Mouse (Mus musculus): ENCODE results near the gene Qars.

The Qars gene

GRCm38 (mm10) chr9:108486973-108487530 is 20.5 kb upstream of the Qars start:
- DNase-seq (ENCODE audit: low read depth, low spot score), result no peak

GRCm38 (mm10) chr9:108488403-108488802 is 19.1 kb upstream of the Qars start:
- no peak for DNase-seq (ENCODE audit: low read depth, low spot score)

GRCm38 (mm10) chr9:108489215-108489614 is 18.3 kb upstream of the Qars start:
- DNase-seq (ENCODE audit: low read depth, low spot score), result no peak

DNA sequence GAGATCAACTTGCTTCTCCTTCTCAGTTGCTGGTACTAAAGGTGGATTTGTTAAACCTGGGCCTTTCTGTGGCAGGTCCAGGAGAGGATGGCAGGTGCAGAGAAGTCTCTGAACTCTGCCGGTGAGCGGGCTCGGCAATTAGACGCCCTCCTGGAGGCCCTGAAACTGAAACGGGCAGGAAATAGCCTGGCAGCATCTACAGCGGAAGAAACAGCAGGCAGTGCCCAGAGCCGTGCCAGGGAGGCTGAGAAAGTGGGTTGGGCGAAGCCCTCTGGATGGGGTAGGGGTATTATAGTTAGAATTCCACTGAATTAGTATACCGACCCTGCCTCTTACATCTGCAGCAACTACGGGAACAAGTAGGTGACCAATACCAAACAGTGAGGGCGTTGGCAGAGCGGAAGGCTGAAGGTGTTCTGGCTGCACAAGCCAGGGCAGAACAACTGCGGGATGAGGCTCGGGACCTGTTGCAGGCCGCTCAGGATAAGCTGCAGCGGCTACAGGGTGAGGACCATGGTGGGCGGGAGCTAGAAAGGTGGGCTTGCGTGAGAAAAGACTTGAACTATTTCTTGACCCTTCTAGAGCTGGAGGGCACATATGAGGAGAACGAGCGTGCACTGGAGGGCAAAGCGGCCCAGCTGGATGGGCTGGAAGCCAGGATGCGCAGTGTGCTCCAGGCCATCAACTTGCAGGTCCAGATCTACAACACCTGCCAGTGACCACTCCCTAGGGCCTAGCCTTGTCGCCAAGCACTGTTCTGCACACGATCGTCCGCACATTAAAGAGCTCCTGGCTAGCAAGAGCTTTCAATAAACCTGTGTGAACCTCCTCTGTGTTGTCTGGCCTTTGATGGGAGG is 17.6 kb upstream of the Qars start:
- DNase-seq (ENCODE audit: low read depth, low spot score), result no peak

GRCm38 (mm10) chr9:108490559-108491285 is 16.8 kb upstream of the Qars start, which contains the start of gene Usp19:
TSS of gene Usp19 (plus strand) at chr9:108490602.
- peak; percentile 97 for DNase-seq (ENCODE audit: low read depth, low spot score)

GRCm38 (mm10) chr9:108491286-108491580 is 16.3 kb upstream of the Qars start:
- DNase-seq (ENCODE audit: low read depth, low spot score), result no peak

DNA sequence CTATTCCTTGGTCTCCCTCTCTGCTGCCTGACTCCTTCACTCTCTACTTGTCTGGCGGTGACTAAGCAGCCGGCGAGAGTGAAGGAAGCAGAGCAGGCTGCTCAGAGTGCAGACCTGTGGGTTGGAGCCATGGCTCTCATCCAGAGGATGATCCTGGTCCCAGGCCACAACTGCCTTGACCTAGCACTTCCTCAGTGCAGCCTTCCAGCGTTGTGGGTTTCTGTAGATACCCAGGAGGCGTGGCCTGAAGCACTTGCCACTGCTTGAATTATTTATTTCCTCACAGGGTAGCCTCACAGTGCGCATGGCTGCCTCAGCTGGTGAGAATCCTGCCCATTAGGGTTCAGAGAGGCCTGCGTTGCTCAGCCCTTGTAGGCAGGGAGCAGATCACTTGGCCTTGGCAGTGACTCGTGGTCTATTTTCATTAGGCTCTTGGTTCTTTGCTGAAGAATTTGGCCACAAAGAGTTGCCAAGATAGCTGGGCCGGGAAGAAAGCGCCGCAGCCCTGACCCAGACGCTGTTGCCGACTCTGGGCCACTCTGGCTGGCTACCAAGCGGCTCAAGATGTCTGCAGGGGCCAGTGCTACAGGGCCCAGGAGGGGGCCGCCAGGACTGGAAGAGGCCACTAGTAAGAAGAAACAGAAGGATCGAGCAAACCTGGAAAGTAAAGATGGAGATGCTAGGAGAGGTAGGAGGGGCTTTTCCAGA is 15.3 kb upstream of the Qars start:
- peak; percentile 64 for DNase-seq (ENCODE audit: low read depth, low spot score)

DNA sequence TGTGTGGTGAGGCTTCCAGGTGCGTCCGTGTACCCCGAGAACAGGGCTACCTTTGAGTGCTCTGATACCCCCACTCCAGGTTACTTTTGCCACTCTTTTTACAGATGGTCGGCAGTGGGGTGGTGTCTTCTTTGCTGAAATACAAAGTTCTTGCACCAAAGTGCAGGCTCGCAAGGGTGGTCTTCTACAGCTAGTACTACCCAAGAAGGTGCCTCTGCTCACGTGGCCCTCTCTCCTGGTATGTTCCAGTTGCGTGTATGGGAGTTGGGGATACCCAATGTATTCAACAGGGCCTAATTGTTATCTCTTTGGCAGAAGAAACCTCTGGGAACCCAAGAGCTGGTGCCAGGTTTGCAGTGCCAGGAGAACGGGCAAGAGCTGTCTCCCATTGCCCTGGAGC is 14.3 kb upstream of the Qars start:
- DNase-seq (ENCODE audit: low read depth, low spot score), result no peak

- no peak for DNase-seq (ENCODE audit: low read depth, low spot score)
These were observed 13.2 kb upstream of the Qars start for GRCm38 (mm10) chr9:108494146-108494825.

GRCm38 (mm10) chr9:108494905-108495304 is 12.6 kb upstream of the Qars start:
- no peak for DNase-seq (ENCODE audit: low read depth, low spot score)

- no peak for DNase-seq (ENCODE audit: low read depth, low spot score)
These were observed 8.3 kb upstream of the Qars start for GRCm38 (mm10) chr9:108499231-108499630.

GRCm38 (mm10) chr9:108499943-108500342 is 7.6 kb upstream of the Qars start:
- DNase-seq (ENCODE audit: low read depth, low spot score), result no peak

DNA sequence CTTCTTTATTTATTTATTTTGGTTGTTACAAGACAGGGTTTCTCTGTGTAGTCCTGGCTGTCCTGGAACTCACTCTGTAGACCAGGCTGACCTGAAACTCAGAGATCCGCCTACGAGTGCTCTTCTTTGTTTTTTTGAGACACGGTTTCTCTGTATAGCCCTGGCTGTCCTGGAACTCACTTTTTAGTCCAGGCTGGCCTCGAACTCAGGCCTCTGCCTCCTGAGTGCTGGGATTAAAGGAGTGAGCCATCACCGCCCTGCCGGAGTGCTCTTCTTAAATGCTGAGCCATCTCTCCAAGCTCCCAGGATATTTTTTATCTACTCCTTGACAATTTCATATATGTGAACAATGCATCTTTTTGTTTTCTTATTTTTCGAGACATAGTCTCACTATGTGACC is 605 bp upstream of the Qars start:
- DNase-seq (ENCODE audit: low read depth, low spot score), result no peak

- no peak for DNase-seq (ENCODE audit: low read depth, low spot score)
These were observed 1.3 kb downstream of the Qars start for GRCm38 (mm10) chr9:108508776-108509175.

DNA sequence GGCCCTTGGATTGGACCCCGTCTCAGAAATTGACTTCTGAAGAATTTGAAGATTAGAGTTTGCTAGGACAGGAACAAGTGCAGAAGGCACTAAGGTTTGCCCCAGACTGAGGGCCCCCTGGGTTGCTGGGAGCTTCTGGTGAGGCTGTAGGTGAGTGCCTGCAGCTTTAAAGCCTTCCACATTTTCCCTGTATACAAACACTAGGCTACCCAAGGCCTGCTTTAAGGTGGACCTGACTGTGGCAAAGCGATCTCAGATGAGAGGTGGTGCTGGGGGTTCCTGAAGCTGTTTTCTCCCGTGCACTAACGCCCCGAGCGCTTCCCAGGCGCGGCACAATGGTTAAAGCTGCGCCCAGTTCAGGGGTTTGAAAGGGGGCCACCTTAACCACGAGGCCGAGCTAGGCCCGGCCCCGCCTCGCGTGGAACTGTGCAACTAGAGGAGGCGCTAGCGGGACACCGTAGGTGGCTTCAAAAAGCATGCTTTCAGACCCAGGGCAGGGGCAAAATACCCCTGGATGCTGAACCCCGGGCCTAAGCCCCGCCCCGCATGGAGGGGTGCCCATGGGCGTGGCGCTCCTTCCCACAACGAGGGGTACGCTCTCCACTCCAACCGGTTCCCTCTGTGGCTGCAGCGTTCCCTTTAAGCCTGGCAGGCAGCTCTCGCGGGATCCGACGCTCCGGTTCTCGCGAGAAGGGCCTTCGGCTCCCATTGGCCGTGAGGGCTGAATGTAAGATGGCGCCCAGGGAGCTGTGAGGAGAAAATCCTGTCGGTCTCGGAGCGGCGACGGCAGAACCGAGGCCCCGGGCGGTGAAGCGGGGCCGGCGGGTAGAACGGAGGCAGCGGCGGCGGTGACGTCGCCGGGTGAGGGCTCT is 9.1 kb downstream of the Qars start, which contains the start of gene Qrich1:
Gene Qrich1, plus strand, starts transcription at position 427 of the 872 bp plus-strand sequence.
- DNase-seq (ENCODE audit: low read depth, low spot score), result peak; percentile 99

DNA sequence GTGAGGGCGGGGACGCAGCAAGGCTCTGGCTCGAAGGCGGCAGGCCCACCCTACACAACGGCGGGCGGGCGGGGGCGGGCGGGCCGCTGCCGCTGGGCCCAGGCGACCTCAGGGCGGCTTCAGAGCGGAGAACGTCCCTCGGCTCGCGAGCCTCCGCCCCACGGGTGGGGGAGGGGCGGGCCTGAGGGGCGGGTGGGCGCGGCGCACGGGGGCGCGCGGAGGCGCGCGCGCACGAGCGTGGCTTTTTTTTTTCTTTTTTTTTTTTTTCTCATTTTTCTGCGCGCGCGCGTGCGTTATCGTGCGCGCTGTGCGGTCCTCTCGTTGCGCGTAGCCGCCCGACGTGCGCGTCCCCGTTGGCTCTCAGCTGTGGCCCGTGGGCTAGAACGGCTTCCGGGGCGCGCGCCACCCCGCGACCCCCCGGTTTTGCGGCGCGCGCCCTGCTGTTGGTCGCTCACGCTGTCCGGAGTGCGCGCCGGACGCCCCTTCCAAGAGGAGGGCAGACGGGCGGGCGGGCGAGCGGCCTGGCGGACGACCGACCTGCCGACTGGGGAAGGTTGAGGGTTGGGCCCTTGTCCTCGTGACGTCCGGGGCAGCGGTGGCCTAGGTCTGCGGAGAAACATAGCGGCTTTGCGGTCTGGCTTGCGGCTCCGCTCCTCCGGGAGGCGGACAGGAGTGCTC is 9.9 kb downstream of the Qars start:
- peak; percentile 90 for DNase-seq (ENCODE audit: low read depth, low spot score)

DNA sequence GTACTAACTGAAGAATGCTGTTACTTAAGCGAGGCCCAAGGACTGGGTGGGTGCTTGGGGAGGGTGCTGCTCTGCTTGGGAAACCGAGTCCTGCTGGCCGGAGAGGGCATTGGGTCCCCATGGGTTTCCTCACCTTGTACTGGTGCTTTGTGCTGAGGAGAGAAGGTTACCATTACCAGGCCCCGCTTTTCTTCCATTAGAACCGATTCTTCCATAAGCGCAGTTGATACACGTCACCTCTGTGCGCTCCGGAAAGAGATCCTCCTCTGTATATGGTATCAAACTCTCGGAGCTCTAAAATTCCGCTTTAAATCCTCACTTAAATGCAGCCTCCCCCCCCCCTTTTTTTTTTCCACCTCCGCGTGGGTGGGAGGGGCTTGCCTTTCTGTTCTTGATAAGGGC is 10.4 kb downstream of the Qars start:
- DNase-seq (ENCODE audit: low read depth, low spot score), result peak; percentile 78

- DNase-seq (ENCODE audit: low read depth, low spot score), result no peak
These were observed 14.1 kb downstream of the Qars start for GRCm38 (mm10) chr9:108521604-108522003.

GRCm38 (mm10) chr9:108523341-108523740 is 15.8 kb downstream of the Qars start:
- no peak for DNase-seq (ENCODE audit: low read depth, low spot score)

- no peak for DNase-seq (ENCODE audit: low read depth, low spot score)
These were observed 17.9 kb downstream of the Qars start for GRCm38 (mm10) chr9:108525400-108525799.

Data from ES-CJ7 (cell line).